Mouse (Mus musculus) megakaryocyte-erythroid progenitor cell, adult 5-6 weeks (primary cell): ENCODE results near the gene Slc35c2. TPM values are rescaled to one million over a fixed set of nuclear protein-coding genes. Genes with fewer than 3 reads are reported as not detected.
A peak's percentile ranks its signal among the peaks of the same experiment; 100 is the strongest.

Experiments
- ATAC-seq: replicated peaks from 2 replicates; pipeline ENCODE4 v1.8.0; 2016; ENCODE audit warnings: mild to moderate bottlenecking, inconsistent platforms; ENCODE audit not compliant: severe bottlenecking, poor library complexity, low FRiP score, low TSS enrichment
- total RNA-seq, 2 experiments: library from RNA; stranded (forward) in 1 of 2; stranded (reverse) in 1 of 2; fragments of 200-1000, 215-1000 nt in 1 of 2; fragments of >200 nt in 1 of 2; fragmentation: Nextera tagmentation in 1 of 2; gene quantifications; 2 replicates each; pipeline ENCODE4 v1.2.3; 2014 to 2017

The Slc35c2 gene
- total RNA-seq, 2 experiments from 2014 or later: 21.0 to 53.9 TPM

DNA sequence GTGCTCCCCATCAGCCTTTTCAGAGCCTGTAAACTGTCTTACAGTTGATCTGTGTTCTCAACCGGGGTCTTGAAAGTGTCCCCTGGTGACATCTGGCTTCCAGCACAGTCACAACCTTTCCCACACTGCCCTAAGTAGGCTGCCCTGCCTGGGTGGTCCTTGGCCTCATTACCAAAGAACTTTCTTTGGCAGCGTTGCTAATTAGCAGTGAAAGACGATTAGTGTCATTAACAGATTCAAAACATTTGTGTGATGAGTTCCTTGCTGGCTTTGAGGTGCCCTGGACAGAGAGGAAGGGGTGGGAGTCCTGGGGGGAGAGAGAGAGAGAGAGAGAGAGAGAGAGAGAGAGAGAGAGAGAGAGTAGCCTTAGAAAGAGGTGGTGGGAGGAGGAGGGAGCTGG lies 38.7 kb downstream of the Slc35c2 start:
- no peak for ATAC-seq

DNA sequence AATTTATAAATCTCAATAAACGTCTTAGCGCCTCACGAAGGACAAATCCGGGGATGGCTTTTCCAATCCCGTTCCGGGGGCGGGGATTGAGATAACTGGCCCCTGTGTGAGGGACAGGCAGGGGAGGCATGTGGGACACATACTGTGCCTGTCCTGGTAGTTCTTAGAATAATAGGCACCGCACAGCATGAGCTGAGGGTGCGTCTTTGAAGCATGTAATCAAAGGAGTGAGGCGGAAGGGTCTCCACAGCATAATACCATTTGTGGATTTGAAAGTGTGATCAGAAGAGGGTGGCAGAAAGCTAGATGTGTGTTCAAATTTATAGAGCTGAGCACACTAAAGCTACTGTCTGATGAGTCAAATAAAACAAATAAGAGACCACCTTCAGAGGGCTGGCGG lies 41.3 kb downstream of the Slc35c2 start:
- no peak for ATAC-seq

DNA sequence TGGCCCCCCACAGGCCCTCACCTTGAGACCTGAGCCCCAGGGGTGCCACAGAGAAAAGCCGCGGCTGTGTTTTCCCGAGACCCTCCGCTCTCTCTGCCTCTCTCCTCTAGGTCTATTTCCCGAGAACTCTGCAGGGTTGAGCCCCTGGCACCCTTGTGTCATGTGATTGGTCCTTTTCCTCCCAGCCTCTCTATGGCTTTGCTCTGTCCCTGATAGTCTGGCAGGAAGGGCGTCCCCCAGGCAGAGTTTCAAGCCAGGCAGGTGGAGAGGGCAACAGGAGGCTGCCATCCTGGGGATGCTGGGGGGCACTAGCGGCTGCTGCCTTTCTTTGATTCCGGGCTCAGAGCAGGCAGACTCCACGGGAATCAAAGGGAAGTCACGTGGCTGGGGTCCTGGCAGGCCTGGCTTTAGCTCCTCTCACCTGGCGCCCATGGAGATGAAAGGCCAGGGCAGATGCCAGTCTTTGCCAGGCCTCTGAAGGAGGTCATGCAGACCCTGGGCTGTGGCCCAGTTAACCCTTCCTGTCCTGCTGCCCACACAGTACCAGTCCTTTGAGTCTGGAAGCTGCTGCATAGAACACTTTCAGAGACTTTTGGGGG lies 44.4 kb downstream of the Slc35c2 start:
- ATAC-seq: no peak

DNA sequence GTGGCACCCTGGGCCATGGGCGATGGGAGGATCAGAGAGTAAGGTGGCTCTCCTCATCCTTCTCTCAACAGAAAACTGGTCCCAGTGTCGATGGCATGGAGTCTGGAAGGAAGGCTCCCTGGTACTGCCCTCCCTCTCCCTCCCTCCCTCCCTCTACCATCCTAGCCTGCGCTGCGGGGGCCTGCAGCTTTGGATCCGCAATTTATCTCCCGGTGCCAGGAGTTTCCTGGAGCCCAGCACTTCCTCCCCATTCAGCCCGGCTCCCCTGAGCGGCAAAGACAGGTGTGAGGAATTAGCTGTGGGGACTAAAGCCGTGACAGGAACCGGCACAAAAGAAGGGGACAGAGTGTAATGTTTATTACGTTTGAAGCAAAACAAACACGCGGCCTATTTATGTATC lies 45.1 kb downstream of the Slc35c2 start:
- ATAC-seq: no peak

DNA sequence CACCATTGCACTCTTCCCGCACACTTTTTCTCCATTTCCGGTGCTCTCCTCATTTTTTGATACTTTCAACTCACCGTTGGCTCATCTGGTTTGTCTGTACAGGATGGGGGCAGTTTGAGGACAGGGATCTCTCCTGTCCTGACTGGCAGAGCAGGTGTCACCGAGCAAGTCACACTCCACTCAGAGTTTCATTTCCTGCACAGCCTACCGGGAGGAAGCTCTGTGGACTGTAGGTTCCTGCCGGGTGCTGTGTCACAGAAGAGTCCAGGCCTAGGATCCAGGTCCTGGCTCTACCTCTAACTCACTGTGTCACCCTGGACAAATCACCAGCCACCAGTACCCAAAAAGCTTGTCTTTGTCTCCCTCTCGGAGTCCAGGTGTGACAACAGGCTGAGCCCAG lies 45.9 kb downstream of the Slc35c2 start:
- no peak for ATAC-seq

DNA sequence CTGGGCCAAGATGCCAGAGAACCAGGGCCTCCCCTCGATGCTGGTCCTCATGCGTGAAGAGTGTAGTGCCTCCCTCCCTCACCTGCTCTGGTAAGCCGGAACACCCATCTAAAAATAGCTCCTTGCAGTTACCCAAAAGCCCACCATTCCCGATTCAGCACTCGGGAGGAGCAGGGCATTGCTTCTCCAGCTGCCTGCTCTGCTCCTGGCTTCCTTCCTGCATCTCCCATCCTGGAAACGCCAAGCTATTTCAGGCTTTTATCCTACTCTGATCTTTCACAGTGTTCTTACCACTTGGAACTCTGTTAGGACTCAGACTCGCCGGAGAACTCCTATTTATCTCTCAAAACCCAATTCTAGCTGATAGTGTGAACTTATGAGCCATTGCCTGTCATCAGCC lies 47.3 kb downstream of the Slc35c2 start:
- ATAC-seq: no peak

DNA sequence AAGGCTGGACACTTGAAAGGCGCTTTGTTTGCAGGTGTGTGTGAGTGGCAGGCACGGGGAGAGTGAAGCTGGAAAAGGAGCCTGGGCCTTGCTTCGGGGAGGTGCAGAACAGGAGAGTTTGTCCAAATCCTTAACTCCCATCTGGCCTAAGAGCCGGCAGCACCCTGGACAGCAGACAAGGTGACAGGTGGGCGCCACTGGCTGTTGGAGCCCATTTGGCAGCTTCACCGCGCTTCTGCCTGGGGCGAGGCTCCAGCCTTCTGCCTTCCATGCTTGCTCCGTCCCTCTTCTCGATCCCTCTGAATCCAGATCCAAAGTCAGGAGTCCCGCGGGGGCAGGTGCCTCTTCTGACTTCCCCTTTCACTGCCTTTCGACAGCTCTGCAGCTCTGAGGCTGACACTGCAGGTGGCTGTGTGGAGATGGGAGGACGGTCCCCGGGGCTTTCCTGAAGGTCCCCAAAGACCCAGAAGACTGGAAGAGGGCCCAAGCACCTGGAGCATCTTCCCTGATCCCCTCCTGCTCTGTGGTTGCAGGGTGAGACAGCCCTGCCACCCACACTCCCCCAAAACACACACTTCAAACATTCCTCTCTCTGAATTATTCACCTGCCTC lies 48.0 kb downstream of the Slc35c2 start:
- ATAC-seq: no peak

DNA sequence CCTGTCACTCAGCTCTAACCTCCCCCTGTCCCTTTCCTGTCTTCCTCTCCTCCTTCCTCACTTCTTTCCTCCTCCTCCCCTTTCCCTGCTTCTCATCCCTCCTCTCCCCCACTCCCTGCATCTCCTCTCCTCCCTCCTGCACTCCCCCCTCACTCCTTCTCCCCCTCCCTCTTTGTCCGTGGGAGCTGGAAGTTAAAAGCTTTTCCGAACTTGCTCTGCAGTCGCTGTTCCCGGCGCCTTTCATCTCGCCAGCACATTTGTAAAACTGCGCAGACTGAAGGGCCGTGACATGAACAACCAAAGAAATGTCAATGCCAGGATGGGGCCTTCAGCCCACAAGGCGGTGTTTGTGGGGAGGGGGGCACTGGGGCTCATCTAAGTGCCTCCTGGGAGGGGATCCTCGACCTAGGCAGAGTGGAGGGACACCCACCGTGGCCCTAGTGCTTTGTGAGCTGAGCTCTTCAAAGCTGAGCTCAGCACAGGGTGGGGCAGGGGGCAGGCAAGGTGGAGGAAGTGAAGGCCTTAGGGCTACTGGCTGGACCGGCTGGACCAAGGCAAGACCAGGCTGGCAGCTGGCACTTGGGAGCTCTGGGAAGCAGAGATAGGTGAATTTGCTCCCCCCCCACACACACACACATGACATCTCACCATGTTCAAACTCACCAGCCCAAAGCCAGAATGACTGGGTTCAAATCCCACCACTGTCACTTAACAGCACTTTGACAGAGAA lies 49.1 kb downstream of the Slc35c2 start:
- ATAC-seq: no peak

DNA sequence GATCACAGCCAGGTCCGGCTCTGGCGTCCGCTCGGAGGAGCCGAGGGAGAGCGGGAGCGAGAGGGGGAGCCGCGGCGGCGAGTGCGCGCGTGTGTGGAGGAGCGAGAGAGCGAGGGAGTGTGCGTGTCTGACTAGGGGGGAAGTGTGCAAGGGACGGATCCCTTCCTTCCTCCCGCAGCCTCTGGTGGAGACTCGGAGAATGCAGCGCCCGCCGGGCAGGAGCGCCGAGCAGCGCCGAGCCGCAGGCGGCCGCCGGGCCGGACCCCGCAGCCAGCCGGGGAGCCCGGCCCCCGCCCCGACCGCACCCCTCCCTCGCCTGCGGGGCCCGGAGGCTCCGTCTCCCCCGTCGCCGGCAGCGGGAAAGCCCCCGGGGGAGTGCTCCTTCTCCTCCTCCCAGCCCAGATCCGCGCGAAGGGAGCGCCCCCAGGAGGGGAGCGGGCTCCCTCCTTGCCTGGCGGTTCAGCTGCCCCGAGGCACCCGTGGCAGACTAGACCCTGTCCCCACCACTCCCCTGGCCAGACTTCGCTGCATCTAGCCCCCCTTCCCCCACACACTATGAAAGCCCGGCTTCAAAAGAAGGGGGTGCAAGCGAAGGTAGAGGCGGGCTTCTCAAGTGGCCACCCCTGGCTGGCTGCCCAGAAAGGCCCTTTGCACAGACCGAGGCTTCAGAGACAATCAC lies 52.9 kb downstream of the Slc35c2 start, which contains the start of gene Cdh22:
TSS of gene Cdh22 (minus strand) at position 241 of the 679 bp plus-strand sequence.
- ATAC-seq: peak; percentile 58; the same call in 1 of the 2 replicates

DNA sequence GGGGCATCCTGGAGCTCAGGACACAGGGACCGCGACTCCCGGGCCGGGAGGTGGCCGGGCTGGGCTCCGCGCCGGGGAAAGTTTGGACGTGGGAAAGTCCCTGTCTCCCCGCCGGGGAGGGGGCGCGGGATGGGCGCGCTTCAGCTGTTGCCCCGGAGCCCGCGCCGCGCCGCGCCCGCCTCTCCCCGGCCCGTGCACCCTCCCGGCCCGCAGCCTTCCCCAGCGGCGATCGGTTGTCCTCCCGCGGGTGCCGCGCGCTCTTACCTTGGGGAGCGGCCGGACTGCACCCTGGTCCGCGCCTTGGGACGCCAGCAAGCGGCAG lies 53.4 kb downstream of the Slc35c2 start:
- no peak for ATAC-seq

DNA sequence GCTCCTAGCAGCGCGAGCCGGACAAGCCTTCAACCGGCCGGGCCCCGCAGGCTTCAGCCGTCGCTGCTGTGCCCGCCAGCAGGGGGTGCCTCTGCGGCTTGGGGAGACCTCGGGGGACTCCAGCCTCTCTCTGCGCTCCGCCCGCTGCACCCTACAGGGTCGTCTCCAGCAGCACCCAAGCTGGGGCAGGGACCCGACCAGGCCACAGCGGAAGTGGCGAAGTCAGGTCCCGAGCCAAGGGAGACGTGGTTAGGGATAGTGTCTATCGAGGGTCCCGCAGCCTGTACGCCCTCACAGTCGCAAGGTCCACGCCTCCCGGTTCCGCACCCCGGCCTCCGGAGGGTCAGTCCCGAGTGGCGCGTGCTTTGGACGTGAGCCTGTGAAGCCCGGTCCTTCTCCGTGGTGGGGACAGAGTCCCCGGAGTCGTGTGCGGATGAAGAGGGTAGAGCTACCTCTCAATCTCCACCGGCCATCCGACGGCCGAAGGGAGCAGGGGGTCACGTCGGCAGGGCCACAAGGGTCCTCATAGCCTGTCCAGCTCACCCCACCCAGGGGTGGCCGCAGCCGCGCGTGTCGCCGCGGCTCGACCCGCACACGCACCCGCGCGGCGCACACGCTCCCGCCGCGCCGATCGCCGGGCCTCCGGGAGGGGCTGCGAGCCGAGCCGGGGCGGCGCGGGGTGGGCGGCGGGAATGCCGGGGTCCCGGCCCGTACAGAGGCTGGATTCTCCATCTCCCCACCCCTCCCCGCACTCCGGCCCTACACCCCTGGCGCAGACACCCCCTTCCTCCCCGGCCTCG lies 54.0 kb downstream of the Slc35c2 start:
- peak; percentile 69 for ATAC-seq

DNA sequence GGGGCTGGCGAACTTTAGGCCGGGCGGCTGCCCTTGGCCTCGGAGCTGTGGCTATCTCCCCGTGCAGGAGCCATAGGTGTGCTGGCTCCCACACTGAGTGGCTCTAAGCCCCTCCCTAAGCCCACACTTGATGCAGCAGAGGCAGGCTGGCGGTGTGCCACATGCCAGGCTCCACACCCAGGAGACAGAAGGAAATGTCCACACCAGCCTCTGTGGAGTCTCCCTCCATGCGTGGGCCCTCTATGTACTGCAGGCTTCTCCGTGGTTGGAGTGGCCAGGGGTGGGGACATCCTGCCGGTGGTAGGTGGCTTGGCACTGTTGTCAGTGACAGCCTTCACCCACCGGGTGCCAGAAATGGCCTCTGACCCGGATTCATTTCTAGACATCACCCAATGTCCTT lies 58.6 kb downstream of the Slc35c2 start:
- ATAC-seq: no peak

Other genes starting within 250 kb of the Slc35c2 start
- 0.67 TPM in 1 of 2 replicates, not detected in the other for gene Cd40, start 232.2 kb downstream of the Slc35c2 start, total RNA-seq (2014; fragmentation: Nextera tagmentation)
- gene Cd40, start 232.2 kb downstream of the Slc35c2 start, total RNA-seq (2017): not detected in 2 replicates
- gene 1700025C18Rik, start 197.1 kb downstream of the Slc35c2 start, total RNA-seq (2014; fragmentation: Nextera tagmentation): not detected in 2 replicates
- gene 1700025C18Rik, start 197.1 kb downstream of the Slc35c2 start, total RNA-seq (2017): not detected in 2 replicates
- gene Cdh22, start 53.0 kb downstream of the Slc35c2 start, total RNA-seq (2014; fragmentation: Nextera tagmentation): not detected in 2 replicates
- gene Cdh22, start 53.0 kb downstream of the Slc35c2 start, total RNA-seq (2017): not detected in 2 replicates
- 23.5 and 31.5 TPM in 2 replicates for gene Elmo2, start 38.6 kb upstream of the Slc35c2 start, total RNA-seq (2014; fragmentation: Nextera tagmentation)
- gene Elmo2, start 38.6 kb upstream of the Slc35c2 start, total RNA-seq (2017): 11.6 and 16.4 TPM in 2 replicates
- not detected in 2 replicates for gene Zfp663, start 80.9 kb upstream of the Slc35c2 start, total RNA-seq (2014; fragmentation: Nextera tagmentation)
- gene Zfp663, start 80.9 kb upstream of the Slc35c2 start, total RNA-seq (2017): not detected in 2 replicates
- not detected in 2 replicates for gene Zfp334, start 100.4 kb upstream of the Slc35c2 start, total RNA-seq (2014; fragmentation: Nextera tagmentation)
- gene Zfp334, start 100.4 kb upstream of the Slc35c2 start, total RNA-seq (2017): not detected in 2 replicates
- gene Ocstamp, start 112.5 kb upstream of the Slc35c2 start, total RNA-seq (2014; fragmentation: Nextera tagmentation): not detected in 2 replicates
- not detected in 2 replicates for gene Ocstamp, start 112.5 kb upstream of the Slc35c2 start, total RNA-seq (2017)
- gene Slc13a3, start 185.4 kb upstream of the Slc35c2 start, total RNA-seq (2014; fragmentation: Nextera tagmentation): not detected in 2 replicates
- gene Slc13a3, start 185.4 kb upstream of the Slc35c2 start, total RNA-seq (2017): not detected in 2 replicates
- 11.4 and 18.9 TPM in 2 replicates for gene Trp53rka, start 205.5 kb upstream of the Slc35c2 start, total RNA-seq (2014; fragmentation: Nextera tagmentation)
- gene Trp53rka, start 205.5 kb upstream of the Slc35c2 start, total RNA-seq (2017): 6.4 and 11.6 TPM in 2 replicates
- gene Slc2a10, start 215.9 kb upstream of the Slc35c2 start, total RNA-seq (2014; fragmentation: Nextera tagmentation): not detected in 2 replicates
- not detected in 2 replicates for gene Slc2a10, start 215.9 kb upstream of the Slc35c2 start, total RNA-seq (2017)